Comparison of ENCODE assay signal across 9 mouse cellular contexts in the genomic region with DNA sequence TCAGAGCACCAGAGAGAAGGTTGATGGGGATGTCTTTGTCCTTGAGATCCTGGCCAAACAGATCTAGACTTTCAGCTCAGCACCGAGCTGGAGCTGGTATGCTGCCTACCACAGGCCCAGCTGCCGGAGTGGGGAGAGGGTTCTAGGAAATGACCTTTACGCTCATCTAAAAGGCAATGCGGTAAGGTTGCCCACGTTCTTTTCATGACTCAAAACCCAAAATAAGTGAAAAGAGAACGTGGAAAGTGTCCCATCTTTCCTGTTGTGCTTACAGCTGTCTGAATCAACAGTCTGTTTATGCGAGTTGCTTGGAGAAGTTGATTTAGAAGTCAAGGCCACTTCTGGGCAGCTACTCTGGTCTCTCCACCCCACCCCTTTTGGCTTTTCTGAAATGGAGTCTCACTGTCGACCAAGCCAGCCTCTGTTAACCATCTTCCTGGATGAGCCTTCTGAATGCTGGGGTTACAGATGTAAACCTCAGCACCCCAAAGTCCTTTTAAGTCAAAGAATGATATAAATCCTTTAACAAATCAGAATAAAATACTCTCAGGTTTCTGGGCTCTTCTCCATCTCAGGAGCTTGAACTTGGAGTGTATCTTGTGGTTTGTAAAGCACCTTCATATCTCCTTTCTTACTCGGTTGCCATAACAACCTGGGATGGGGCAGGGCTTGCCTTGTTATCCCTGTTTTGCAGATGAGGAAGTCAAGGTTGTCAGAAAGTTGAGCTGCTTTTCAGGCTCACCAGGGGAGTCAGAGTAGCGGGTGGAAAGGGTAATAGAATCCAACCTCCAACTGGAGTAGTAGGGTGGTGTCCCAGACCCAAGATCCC.
DNase-seq lines count a peak whose midpoint lies in the region; ATAC-seq and TF ChIP-seq lines count a peak whose summit lies in the region.
"Had no signal": no experiment of that assay in that cellular context is flagged by ENCODE, and none has a peak within 500 bp of the region (broad histone marks: within the 10 kb centered on the region; RNA-seq: fewer than 3 reads in every experiment).

No protein-coding gene starts in this region.

- no peak; the same call in 1 of the 2 replicates for TF ChIP-seq RAD21 in CH12.LX (IDR thresholded peaks at IDR 0.05; ENCODE audit: low read depth, low read length)

- no peak for TF ChIP-seq CTCF in left cerebral cortex, adult 2 months (IDR thresholded peaks at IDR 0.05)
- no peak for TF ChIP-seq CTCF in CH12.LX (conservative IDR thresholded peaks at IDR 0.05 in 1 of 2, IDR thresholded peaks at IDR 0.05 in 1 of 2; ENCODE audit: low read depth in 2 of 2, low read length in 2 of 2)

- TF ChIP-seq EP300 in CH12.LX (IDR thresholded peaks at IDR 0.05; ENCODE audit: low read length): no peak; the same call in 1 of the 2 replicates

- H3K27ac ChIP-seq in left cerebral cortex, adult 2 months: 0 out of 2 replicates have a peak overlapping the region, but pooled peaks have one; percentile 18
- H3K27ac ChIP-seq in CH12.LX (ENCODE audit: insufficient read depth, low read depth): peak overlapping the region; percentile 87

- no peak for TF ChIP-seq POLR2A in CH12.LX (IDR thresholded peaks at IDR 0.05; ENCODE audit: low read depth, low read length)

- no peaks in the 10 kb centered on the region for H3K9me3 ChIP-seq in CH12.LX (replicated peaks; ENCODE audit: low read length)

- dilution Hi-C loops in CH12.LX (cut with MboI; ENCODE audit: extremely low pct_ligation_motif_present, extremely low pct_unique_long_range_greater_than_20kb, low sequenced_read_pairs): no loop called here

- H3K79me2 ChIP-seq in CH12.LX (replicated peaks; ENCODE audit: control insufficient read depth, extremely low read depth, insufficient read depth, poor library complexity, severe bottlenecking): 0 out of 2 replicates have a peak, but pooled peaks cover 6% of the 10 kb centered on the region

- peaks cover 38 to 88% of the 10 kb centered on the region in 2 experiments for H3K4me1 ChIP-seq in CH12.LX (ENCODE audit: control insufficient read depth in 1 of 2, insufficient read depth in 2 of 2)

- intact Hi-C loops in left cerebral cortex, adult 2 months (cut with DNase I): no loop called here

- in situ Hi-C loops in CH12.LX (cut with MboI; ENCODE audit: low pct_ligation_motif_present, low pct_unique_long_range_greater_than_20kb, low sequenced_read_pairs): no loop called here

- peak; percentile 58 for DNase-seq in CD4-positive, CD25-positive, alpha-beta regulatory T cell, adult 2 months (ENCODE audit: low read depth, low spot score)
- no peak for DNase-seq in left cerebral cortex, adult 2 months (ENCODE audit: extremely low spot score in 1 of 2, low spot score in 2 of 2)
- DNase-seq in left cerebral cortex, adult 8-10 months (ENCODE audit: low spot score in 2 of 2): no peak
- peak; percentile 72 for DNase-seq in CH12.LX (ENCODE audit: extremely low read depth)
- peak; percentile 51 for DNase-seq in lung, postnatal 36 days
- no peak for DNase-seq in frontal cortex, adult 2 months (ENCODE audit: extremely low spot score in 1 of 2, low spot score in 1 of 2)
- DNase-seq in gastrocnemius, adult 18-20 months (ENCODE audit: low spot score): no peak

- peaks cover 3 to 13% of the 10 kb centered on the region in 2 experiments for H3K36me3 ChIP-seq in CH12.LX (replicated peaks in 1 of 2; ENCODE audit: control insufficient read depth in 1 of 2, insufficient read depth in 1 of 2, low read length in 1 of 2)

- ATAC-seq in CD4-positive, CD25-positive, alpha-beta regulatory T cell, adult 4 months: no peak
- ATAC-seq: Patski had no signal

- H3K4me3 ChIP-seq in left cerebral cortex, adult 2 months: no peak overlapping the region
- H3K4me3 ChIP-seq in CH12.LX (replicated peaks in 1 of 3; ENCODE audit: low read depth in 2 of 3, low read length in 2 of 3, poor library complexity in 1 of 3): no peak overlapping the region

- H3K4me2 ChIP-seq in CH12.LX (ENCODE audit: insufficient read depth, low read depth, poor library complexity, severe bottlenecking): peak overlapping the region; percentile 47

- H3K9ac ChIP-seq in CH12.LX (ENCODE audit: insufficient read depth, low read depth): peak overlapping the region; percentile 5; the same call in 1 of the 2 replicates

- no peaks in the 10 kb centered on the region for H3K27me3 ChIP-seq in CH12.LX (replicated peaks)
- H3K27me3 ChIP-seq: Patski had no signal

TF ChIP-seq in CH12.LX, 34 proteins besides CTCF, POLR2A, EP300 and RAD21:
- TF ChIP-seq TCF12 (IDR thresholded peaks at IDR 0.05; ENCODE audit: low read depth, low read length) (no peak; the same call in 1 of the 2 replicates), MAZ (IDR thresholded peaks at IDR 0.05; ENCODE audit: low read depth, low read length) (0 out of 2 replicates have a peak, but pooled peaks have one; percentile 5), CHD1 (IDR thresholded peaks at IDR 0.05; ENCODE audit: low read depth, low read length) (no peak)

Comparison
In these comparisons a context has a peak if more than half of its experiments do, and no peak if none do; other contexts are left out.
1. DNase-seq: peak in CD4-positive, CD25-positive, alpha-beta regulatory T cell, adult 2 months (single experiment), CH12.LX (single experiment) and lung, postnatal 36 days (single experiment); none in left cerebral cortex, adult 2 months (0 of 2), left cerebral cortex, adult 8-10 months (0 of 2), frontal cortex, adult 2 months (0 of 2) and gastrocnemius, adult 18-20 months (single experiment).